Mouse (Mus musculus): ENCODE measurements around the gene Arl3.

The Arl3 gene

DNA sequence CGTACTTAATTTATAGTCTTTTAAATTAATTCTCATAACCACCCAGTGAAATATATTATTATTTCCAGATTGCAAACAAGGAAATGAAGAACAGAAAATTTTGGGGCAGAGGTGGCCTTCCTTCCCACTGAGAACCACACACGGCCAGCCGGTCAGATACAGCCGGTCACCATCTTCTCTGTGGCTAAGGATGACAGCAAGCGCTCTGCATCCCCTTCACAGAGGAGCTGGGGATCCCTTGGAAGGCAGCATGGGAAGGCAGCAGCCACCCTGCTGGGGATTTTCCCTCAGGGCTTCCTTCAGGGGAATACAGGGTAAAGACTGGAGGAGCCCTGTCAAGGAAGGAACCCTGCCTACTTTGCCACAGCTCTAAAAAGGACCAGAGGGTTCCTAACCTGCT is 39.5 kb downstream of the Arl3 start:
- no peak for DNase-seq (ENCODE audit: low spot score in 2 of 2)

GRCm38 (mm10) chr19:46533066-46533465 is 39.9 kb downstream of the Arl3 start:
- DNase-seq (ENCODE audit: low spot score in 2 of 2): no peak

GRCm38 (mm10) chr19:46532031-46532688 is 40.8 kb downstream of the Arl3 start:
- DNase-seq (ENCODE audit: low spot score in 2 of 2): no peak

DNA sequence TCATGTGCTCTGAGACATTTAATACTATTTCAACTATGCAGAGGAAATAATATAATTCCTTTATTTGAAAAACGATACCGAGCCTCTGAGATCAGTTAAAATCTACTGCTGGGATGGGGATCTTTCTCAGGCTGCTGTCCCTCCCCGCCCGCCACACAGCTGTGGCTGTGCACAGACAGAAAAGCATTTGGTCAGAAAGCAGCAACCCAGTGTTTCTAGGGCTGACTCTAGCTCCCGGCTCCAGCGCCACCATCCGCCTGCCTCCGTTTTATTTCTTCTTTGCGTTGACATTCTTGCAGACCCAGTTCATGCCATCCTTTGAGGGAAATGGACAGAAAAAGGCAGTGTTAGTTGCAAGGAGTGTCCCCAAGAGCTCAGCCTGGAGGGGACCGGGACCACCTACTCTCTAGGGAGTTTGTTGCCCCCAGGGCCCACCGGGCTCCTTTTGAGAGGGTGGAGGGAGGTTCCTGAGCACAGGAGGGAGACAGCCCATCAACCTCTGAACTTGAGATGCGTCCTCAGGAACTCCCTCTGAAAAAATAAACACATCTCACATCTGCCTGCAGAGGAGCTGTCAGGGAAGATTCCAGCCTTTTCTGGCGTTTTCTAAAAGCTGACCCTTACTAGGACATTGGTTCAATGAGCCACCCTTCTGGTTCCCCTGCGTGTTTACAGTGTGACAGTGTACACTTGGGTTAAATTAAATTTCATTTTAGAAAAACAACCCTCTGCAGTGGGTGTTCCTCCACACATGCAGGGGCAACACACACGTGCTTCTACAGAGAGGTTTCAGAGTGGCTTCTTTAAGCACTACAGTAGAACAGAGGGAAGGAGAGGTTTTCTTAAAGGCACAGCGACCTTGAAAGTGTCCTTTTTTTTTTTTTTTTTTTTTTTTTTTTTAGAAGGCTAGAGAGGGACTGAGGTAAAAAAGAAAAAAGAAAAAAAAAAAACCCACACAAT is 41.6 kb downstream of the Arl3 start:
- no peak for DNase-seq (ENCODE audit: low spot score in 2 of 2)

GRCm38 (mm10) chr19:46530449-46530990 is 42.5 kb downstream of the Arl3 start:
- DNase-seq (ENCODE audit: low spot score in 2 of 2): no peak

- no peak for DNase-seq (ENCODE audit: low spot score in 2 of 2)
Measured at GRCm38 (mm10) chr19:46529601-46530448, 43.2 kb downstream of the Arl3 start.

GRCm38 (mm10) chr19:46528529-46529213 is 44.3 kb downstream of the Arl3 start:
- DNase-seq (ENCODE audit: low spot score in 2 of 2): peak in 1 of 2 experiments; percentile 56

DNA sequence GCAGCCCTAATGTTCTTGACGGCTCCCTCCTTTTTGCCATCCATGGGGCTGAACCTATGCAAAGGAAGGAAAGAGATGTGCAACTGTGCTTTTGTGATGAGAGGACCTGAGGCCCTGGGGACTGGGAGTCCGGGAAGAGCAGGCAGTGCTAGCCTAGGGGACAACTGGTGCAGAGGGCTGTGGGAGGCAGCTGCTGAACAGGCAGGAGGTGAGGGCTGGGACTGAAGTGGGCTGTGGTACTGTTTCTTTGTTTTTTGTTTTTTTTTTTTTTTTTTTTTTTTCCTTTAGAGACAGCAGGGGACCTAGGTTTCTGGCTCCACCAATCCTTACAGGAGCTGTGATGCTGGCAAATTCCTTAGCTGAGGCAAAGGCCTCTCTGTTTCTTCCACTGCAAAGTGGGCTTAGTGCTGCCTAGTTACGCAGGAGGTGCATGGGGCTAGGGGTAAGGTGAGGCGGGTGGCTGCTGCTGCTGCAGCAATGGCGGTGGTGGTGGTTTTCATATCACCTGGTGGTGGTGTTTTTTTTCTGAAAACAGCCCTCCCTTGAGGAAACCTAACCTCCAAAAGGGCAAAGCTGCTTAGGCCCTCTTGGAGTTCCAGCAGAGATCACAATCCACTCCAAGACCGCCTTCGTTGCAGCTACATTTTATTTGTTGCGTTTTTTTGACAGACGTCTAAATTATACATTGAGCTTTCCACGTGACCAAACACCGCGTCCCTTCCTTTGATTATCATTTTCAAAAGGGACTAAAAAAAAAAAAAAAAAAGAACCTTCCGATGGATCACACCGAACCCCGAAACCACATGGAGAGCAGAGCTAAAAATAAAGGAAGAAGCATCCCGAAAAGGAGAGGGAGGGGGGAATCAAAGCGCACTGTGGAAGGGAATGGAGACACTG is 45.1 kb downstream of the Arl3 start:
- DNase-seq (ENCODE audit: low spot score in 2 of 2): no peak

GRCm38 (mm10) chr19:46525691-46526631 is 47.0 kb downstream of the Arl3 start:
- DNase-seq (ENCODE audit: low spot score in 2 of 2): no peak

- no peak for DNase-seq (ENCODE audit: low spot score in 2 of 2)
Measured at GRCm38 (mm10) chr19:46524601-46525321, 48.2 kb downstream of the Arl3 start.

- no peak for DNase-seq (ENCODE audit: low spot score in 2 of 2)
Measured at GRCm38 (mm10) chr19:46524152-46524544, 48.9 kb downstream of the Arl3 start.

DNA sequence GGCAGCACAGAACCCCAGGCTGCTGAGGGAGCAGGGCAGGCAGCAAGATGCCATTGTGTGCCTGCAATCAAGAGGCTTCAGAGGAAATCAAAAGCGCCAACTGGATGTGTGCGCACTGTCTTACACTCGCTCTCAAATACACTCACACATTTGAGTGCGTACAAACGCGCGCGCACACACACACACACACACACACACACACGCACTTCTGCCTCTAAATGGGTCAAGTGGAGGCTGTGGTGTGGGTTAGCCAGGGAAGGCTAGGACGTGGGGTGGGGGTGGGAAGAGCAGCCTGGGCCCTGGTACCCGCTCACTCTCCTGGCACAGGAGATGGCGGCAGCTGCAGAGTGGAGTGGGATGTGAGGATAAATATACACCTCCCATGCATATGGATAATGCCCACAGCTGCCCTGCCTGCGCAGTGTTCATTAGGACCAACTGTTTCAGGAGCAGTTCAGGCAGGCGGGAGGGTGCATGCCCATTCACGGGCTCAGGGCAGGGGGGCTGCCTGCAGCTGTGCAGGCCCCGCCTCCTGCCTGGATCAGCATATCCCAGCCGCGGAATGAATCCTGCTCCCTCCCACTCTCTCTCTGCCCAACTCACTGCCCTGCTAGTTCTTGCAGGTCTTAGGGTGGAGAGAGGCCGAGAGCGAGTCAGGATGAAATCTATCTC is 49.4 kb downstream of the Arl3 start:
- peak in 1 of 2 experiments; percentile 66 for DNase-seq (ENCODE audit: low spot score in 2 of 2)

DNA sequence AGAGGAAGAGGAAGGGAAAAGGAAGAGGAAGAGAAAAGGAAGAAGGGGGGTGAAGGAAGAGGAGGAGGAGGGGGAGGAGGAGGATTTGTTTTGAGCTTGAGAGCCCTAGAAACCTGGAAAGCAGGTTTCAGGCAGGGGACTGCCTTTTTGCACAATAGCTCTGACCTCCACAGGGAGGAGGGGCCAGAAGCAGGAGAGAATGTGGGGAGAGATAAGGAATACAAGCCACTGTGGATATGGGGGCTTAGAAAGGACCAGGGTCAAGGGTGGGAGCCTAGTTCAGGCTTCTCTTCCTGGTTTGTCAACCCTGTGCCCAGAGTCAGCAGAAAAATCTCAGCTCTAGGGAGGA is 49.9 kb downstream of the Arl3 start:
- DNase-seq (ENCODE audit: low spot score in 2 of 2): no peak

DNA sequence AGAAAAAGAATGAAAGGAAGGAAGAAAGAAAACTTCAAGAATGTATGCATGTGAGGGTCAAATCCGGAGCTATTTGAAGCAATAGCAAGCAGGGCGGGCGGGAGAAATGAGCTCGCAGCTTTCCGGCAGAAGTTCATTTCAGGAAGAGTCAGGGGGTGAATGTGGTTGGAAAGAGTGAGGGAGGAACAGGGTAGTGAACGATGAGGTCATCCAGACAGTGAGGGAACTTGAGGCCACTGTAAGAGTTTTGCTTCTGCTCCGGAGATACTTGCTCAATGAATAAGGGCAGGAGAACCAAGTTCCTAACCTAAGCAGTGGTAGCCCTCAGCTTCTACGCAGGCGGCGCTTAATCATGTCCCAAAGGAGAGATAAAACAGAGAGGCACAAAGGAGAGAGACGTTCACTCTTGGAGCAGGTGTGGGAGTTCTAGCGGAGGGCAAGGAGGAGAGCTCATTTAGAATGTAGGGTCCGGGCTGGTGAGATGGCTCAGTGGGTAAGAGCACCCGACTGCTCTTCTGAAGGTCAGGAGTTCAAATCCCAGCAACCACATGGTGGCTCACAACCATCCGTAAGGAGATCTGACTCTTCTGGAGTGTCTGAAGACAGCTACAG is 50.5 kb downstream of the Arl3 start:
- no peak for DNase-seq (ENCODE audit: low spot score in 2 of 2)

DNA sequence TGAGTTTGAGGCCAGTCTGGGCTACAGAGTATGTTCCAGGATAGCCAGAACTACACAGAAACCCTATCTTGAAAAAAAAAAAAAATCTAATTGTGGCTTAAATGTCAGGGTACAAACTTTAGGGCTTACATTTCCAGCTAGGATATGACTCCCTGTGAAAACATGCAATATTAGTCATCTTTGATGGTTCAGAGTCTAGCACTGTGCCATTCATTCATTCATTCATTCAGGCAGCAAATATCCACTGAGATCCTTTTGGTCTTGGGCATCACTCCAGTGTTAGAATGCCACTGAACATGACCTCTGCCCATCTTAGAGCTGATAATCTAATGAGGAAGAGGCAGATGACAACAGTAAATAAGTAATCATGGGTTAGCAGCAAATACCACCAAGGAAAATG is 51.3 kb downstream of the Arl3 start:
- no peak for DNase-seq (ENCODE audit: low spot score in 2 of 2)

- DNase-seq (ENCODE audit: low spot score in 2 of 2): no peak
Measured at GRCm38 (mm10) chr19:46518828-46519621, 54.0 kb downstream of the Arl3 start.

GRCm38 (mm10) chr19:46518352-46518787 is 54.6 kb downstream of the Arl3 start:
- no peak for DNase-seq (ENCODE audit: low spot score in 2 of 2)
